Mouse (Mus musculus) adrenal gland, postnatal 25 days (tissue): ENCODE data around the gene Gad1. TPM values are rescaled to one million over a fixed set of nuclear protein-coding genes. Genes with fewer than 3 reads are reported as not detected.

ENCODE experiments used
- DNase-seq: peaks from one replicate; pipeline ENCODE4 v3.0.0; 2021; ENCODE audit warnings: mixed read lengths
- total RNA-seq: library from RNA; stranded (reverse); gene quantifications from 2 replicates; pipeline ENCODE4 v1.2.3, GENCODE M21; 2021

Gad1 gene
- total RNA-seq, 1 experiment from 2014 or later: 0.94 TPM

DNA sequence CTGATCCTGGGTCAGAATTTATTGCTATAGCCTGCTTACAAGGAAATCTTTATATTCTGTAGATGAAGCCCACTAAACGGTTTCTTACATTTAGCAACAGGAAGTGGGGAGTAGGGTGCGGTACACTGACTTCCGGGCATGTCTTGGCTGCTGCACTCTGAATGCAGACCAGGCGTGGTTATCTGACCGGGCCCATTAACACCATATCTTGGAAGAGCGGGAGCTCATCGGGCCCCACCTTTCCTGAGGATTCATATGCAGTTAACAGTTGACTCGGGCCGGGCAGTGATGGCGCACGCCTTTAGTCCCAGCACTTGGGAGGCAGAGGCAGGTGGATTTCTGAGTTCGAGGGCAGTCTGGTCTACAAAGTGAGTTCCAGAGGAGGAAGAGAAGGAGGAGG is 75.5 kb downstream of the Gad1 start:
- DNase-seq: no peak

GRCm38 (mm10) chr2:70629339-70629761 is 76.5 kb downstream of the Gad1 start:
- no peak for DNase-seq

DNA sequence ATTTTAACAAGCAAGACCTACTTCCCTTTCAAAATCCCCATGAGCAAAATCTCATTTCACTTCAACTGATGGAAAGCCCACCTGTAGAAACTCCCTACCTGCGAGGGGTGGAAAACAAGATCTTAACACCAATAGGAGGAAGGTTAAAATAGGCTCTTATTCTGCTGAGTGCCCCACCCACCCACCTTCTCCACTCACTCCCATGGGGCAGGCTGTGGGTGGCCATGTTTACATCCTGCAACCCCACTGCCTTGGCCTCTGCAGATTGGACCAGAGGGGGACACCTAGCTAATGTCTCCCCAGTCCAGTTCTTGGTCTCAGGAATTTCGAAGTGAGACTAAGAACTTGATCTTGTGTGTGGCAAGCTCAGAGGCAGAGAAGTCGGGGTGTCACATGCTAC is 77.0 kb downstream of the Gad1 start:
- no peak for DNase-seq

GRCm38 (mm10) chr2:70631321-70631720 is 78.4 kb downstream of the Gad1 start:
- DNase-seq: no peak

GRCm38 (mm10) chr2:70632412-70632811 is 79.5 kb downstream of the Gad1 start:
- DNase-seq: no peak

- no peak for DNase-seq
Measured at GRCm38 (mm10) chr2:70634028-70634690, 81.3 kb downstream of the Gad1 start.

- no peak for DNase-seq
Measured at GRCm38 (mm10) chr2:70640968-70641367, 88.1 kb downstream of the Gad1 start.

- no peak for DNase-seq
Measured at GRCm38 (mm10) chr2:70642971-70643565, 90.2 kb downstream of the Gad1 start.

DNA sequence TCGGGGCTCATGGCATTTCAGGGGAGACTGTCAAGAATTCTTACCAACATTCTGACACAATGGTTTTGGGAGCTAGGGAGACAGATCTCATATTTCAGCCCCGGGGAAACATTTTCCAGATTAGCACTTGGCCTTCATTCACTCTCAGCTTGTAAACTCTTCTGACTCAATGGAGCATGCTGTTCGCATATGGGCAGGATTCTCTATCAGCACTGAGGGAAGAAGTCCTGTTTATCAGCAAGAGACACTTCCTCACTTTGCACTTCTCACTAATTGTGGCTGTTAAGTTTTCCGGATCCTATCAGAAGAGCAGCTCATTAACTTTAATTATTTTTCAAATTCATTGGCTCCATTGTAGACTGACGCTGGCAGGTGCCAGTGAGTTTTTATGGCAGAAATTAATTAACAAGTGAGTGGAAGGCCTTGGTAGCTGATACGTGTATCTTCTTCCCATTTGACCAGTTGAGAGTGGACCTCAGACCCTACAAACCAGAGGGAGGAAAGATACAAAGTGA is 92.5 kb downstream of the Gad1 start:
- DNase-seq: no peak

DNA sequence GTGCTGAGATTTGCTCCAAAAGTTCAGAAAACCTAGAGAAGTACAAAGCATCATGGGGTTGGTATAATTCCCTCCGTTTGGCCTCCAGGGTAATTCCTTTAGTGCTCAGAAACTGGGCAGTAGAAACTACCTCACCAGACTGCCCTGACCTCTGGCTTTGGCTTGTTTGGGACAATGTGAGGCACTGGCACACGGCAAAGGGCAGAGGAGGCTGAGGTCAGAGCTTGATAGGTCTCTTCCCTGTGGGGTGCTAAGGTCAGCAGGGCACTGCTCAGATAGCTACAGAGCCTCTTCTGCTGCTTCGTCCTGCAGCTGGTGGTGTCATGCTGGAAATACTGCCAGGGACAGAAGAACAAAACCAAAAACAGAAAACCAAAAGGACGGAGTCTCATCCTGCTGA is 94.8 kb downstream of the Gad1 start:
- no peak for DNase-seq

- DNase-seq: no peak
Measured at GRCm38 (mm10) chr2:70648271-70648670, 95.4 kb downstream of the Gad1 start.

GRCm38 (mm10) chr2:70649471-70649870 is 96.6 kb downstream of the Gad1 start:
- no peak for DNase-seq

Other genes with a start within 250 kb of the Gad1 start
- 2.2 and 2.5 TPM in 2 replicates for gene Sp5, start 78.1 kb upstream of the Gad1 start, total RNA-seq
- gene Erich2, start 44.3 kb upstream of the Gad1 start, total RNA-seq: 1.6 TPM in 1 of 2 replicates, not detected in the other
- 102 and 108 TPM in 2 replicates for gene Gorasp2, start 108.5 kb downstream of the Gad1 start, total RNA-seq
- 0.52 TPM in 1 of 2 replicates, not detected in the other for gene Gm26558, start 109.0 kb downstream of the Gad1 start, total RNA-seq